Mouse (Mus musculus): ENCODE measurements at regions not wholly inside any gene's neighbourhood (a gene's known extent, or its start where the extent isn't known, plus 50 kb on each side); places are given as distances from the start of the nearest gene placed in this dataset.

GRCm38 (mm10) chr4:9026841-9027240 is 788.0 kb upstream of the Car8 start:
- no peak for TF ChIP-seq CTCF (conservative IDR thresholded peaks at IDR 0.05; ENCODE audit: insufficient read depth, insufficient read length, low read depth, low read length)
- no peak for TF ChIP-seq POLR2A (IDR thresholded peaks at IDR 0.05; ENCODE audit: low read depth, low read length)

Measured in kidney, adult 2 months (tissue).